Mouse (Mus musculus): ENCODE data around the gene Zdhhc18.

DNA sequence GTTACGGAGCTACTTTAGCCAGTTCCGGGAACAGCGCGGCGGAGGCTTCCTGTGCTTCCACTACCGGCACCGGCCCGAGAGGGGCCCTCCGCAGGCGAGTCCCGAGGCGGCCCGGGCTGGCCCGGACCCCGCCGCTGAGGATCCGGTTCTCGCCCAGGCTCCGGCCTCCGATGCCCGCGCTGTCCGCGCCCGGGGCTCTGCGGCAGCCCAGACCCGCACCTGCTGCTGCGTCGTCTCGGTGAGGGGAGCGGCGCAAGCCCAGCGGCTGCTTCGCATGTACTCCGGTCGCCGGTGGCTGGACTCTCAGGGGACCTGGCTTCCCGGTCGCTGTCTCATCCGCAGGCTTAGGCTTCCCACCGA, 75.1 kb downstream of the Zdhhc18 start:
- no peak for TF ChIP-seq CTCF (IDR thresholded peaks at IDR 0.05 in 2 of 3, conservative IDR thresholded peaks at IDR 0.05 in 1 of 3; ENCODE audit: control insufficient read depth in 1 of 3, insufficient read depth in 1 of 3, low read depth in 2 of 3, low read length in 3 of 3, poor library complexity in 1 of 3, severe bottlenecking in 1 of 3)
- TF ChIP-seq TCF12 (IDR thresholded peaks at IDR 0.05; ENCODE audit: low read depth, low read length) = no peak
- TF ChIP-seq GATA1 (IDR thresholded peaks at IDR 0.05; ENCODE audit: low read depth, low read length) = no peak
- no peak for TF ChIP-seq USF1 (IDR thresholded peaks at IDR 0.05; ENCODE audit: low read depth, low read length)
- TF ChIP-seq USF2 (IDR thresholded peaks at IDR 0.05; ENCODE audit: borderline replicate concordance in 1 of 2, insufficient read depth in 1 of 2, low read depth in 1 of 2, low read length in 2 of 2) = no peak
- no peak for TF ChIP-seq CHD2 (IDR thresholded peaks at IDR 0.05; ENCODE audit: low read length)
- TF ChIP-seq EP300 (IDR thresholded peaks at IDR 0.05; ENCODE audit: low read depth in 1 of 2, low read length in 2 of 2) = no peak
- TF ChIP-seq POLR2A (IDR thresholded peaks at IDR 0.05; ENCODE audit: control insufficient read depth in 1 of 2, insufficient read depth in 1 of 2, low read depth in 1 of 2, low read length in 2 of 2, poor library complexity in 1 of 2) = 0 out of 4 replicates have a peak, but pooled peaks of 1 of the 2 experiments have one; percentile 2
- TF ChIP-seq ZKSCAN1 (IDR thresholded peaks at IDR 0.05; ENCODE audit: low read depth, low read length) = no peak
- TF ChIP-seq MAX (IDR thresholded peaks at IDR 0.05; ENCODE audit: low read length) = no peak
- no peak for TF ChIP-seq ZC3H11A (IDR thresholded peaks at IDR 0.05; ENCODE audit: low read depth, low read length)
- no peak for TF ChIP-seq MEF2A (IDR thresholded peaks at IDR 0.05; ENCODE audit: extremely low read depth, insufficient replicate concordance, low read depth, low read length, poor library complexity, severe bottlenecking)
- no peak for TF ChIP-seq TBP (IDR thresholded peaks at IDR 0.05; ENCODE audit: low read depth, low read length)
- no peak for TF ChIP-seq MYC (IDR thresholded peaks at IDR 0.05; ENCODE audit: low read depth, low read length)
